Mouse (Mus musculus): ENCODE measurements around the gene Spock1.

- TF ChIP-seq CTCF (IDR thresholded peaks at IDR 0.05; ENCODE audit: borderline replicate concordance, insufficient read depth, low read length) (no peak), POLR2A (IDR thresholded peaks at IDR 0.05; ENCODE audit: low read depth, low read length) (no peak)
Measured at GRCm38 (mm10) chr13:57779146-57779545, 129.0 kb downstream of the Spock1 start.
